Mouse (Mus musculus) lung, adult 2 months (tissue): ENCODE results near the gene Rgp1. TPM values are rescaled to one million over a fixed set of nuclear protein-coding genes. Genes with fewer than 3 reads are reported as not detected.

ENCODE experiments used
- DNase-seq: peaks from one replicate; pipeline ENCODE4 v3.0.0; 2022
- H3K4me1 ChIP-seq: fragments of 200-500 bp; 2 replicates; pipeline ENCODE4 v1.6.1; 2011; ENCODE audit warnings: low read length; ENCODE audit not compliant: control insufficient read depth, insufficient read depth
- H3K4me3 ChIP-seq: fragments of 200-500 bp; replicated peaks from 2 replicates; pipeline ENCODE3; 2011; ENCODE audit warnings: low read depth, mild to moderate bottlenecking, control low read depth, low read length; ENCODE audit errors: extremely low read depth
- CTCF ChIP-seq: fragments of 200-500 bp; IDR thresholded peaks from 2 replicates; pipeline ENCODE4 v1.5.1; 2011; ENCODE audit warnings: mild to moderate bottlenecking, low read length, control low read depth; ENCODE audit not compliant: insufficient read depth
- POLR2A ChIP-seq: fragments of 200-500 bp; IDR thresholded peaks from 2 replicates; pipeline ENCODE4 v1.6.1; 2011; ENCODE audit warnings: low read depth, mild to moderate bottlenecking, control low read depth, low read length, borderline replicate concordance; ENCODE audit errors: extremely low read depth
- WGBS: fragments of 180-500 bp; shearing (Covaris S2); methylation state at CpG from one replicate; pipeline ENCODE4 v1.1.7; 2018; 5-methylcytosine and 5-hydroxymethylcytosine counted together
- polyA plus RNA-seq: library from polyadenylated mRNA; depleted of rRNA; stranded (reverse); fragments of >200 nt; gene quantifications from 2 replicates; pipeline ENCODE4 v1.2.3, GENCODE M21; 2012

Rgp1 gene
- polyA plus RNA-seq, 1 experiment = 47.3 TPM

- no peak for DNase-seq
- Histone ChIP-seq H3K4me1 (peaks cover 13% of the 10 kb centered on the region), H3K4me3 (no peak overlapping the region)
- WGBS = 58% methylated on average over 6 of the region's 6 CpGs
- TF ChIP-seq POLR2A (no peak), CTCF (no peak)
Observed at GRCm38 (mm10) chr4:43579731-43580130, 1.2 kb downstream of the Rgp1 start.

- TF ChIP-seq POLR2A (no peak), CTCF (no peak)
- Histone ChIP-seq H3K4me3 (no peak overlapping the region), H3K4me1 (peaks cover 13% of the 10 kb centered on the region)
- 91% methylated on average over 5 of the region's 5 CpGs for WGBS
- no peak for DNase-seq
Observed at GRCm38 (mm10) chr4:43580721-43581120, 2.2 kb downstream of the Rgp1 start.

GRCm38 (mm10) chr4:43581381-43581780 lies 2.9 kb downstream of the Rgp1 start:
- no peak for DNase-seq
- TF ChIP-seq POLR2A (no peak), CTCF (no peak)
- 93% methylated on average over 12 of the region's 12 CpGs for WGBS
- Histone ChIP-seq H3K4me3 (no peak overlapping the region), H3K4me1 (peaks cover 13% of the 10 kb centered on the region)

- no peak overlapping the region for H3K4me3 ChIP-seq
- peaks cover 8% of the 10 kb centered on the region for H3K4me1 ChIP-seq
- DNase-seq = no peak
- 89% methylated on average over 5 of the region's 5 CpGs for WGBS
- TF ChIP-seq CTCF = no peak
- TF ChIP-seq POLR2A = no peak
Observed at GRCm38 (mm10) chr4:43582241-43582640, 3.7 kb downstream of the Rgp1 start.

- Histone ChIP-seq H3K4me3 (no peak overlapping the region), H3K4me1 (peaks cover 13% of the 10 kb centered on the region)
- WGBS = 77% methylated on average over 7 of the region's 7 CpGs
- TF ChIP-seq POLR2A = no peak
- no peak for TF ChIP-seq CTCF
- DNase-seq = no peak
Observed at GRCm38 (mm10) chr4:43583421-43583820, 4.9 kb downstream of the Rgp1 start.

- DNase-seq = no peak
- Histone ChIP-seq H3K4me3 (no peak within 1 kb of the TSS), H3K4me1 (peaks cover 13% of the 10 kb centered on the region)
- TF ChIP-seq POLR2A (no peak), CTCF (no peak)
- WGBS = 57% methylated on average over 12 of the region's 12 CpGs
Observed at GRCm38 (mm10) chr4:43584444-43585416, 6.2 kb downstream of the Rgp1 start, which contains the start of gene Msmp. Gene Msmp (minus strand): TSS chr4:43584494.

GRCm38 (mm10) chr4:43585682-43586081 lies 7.2 kb downstream of the Rgp1 start:
- no peak overlapping the region for H3K4me3 ChIP-seq
- 62% methylated on average over 10 of the region's 10 CpGs for WGBS

GRCm38 (mm10) chr4:43586411-43586810 lies 7.9 kb downstream of the Rgp1 start:
- TF ChIP-seq POLR2A (0 out of 2 replicates have a peak, but pooled peaks have one; percentile 24), CTCF (no peak)
- Histone ChIP-seq H3K4me3 (no peak overlapping the region), H3K4me1 (peaks cover 13% of the 10 kb centered on the region)
- no peak for DNase-seq
- WGBS = 56% methylated on average over 8 of the region's 8 CpGs

More at GRCm38 (mm10) chr4:43585682-43586081, 7.2 kb downstream of the Rgp1 start:
- TF ChIP-seq CTCF (no peak), POLR2A (no peak)
- no peak for DNase-seq
- peaks cover 13% of the 10 kb centered on the region for H3K4me1 ChIP-seq

- 23% methylated on average over 7 of the region's 7 CpGs for WGBS
- Histone ChIP-seq H3K4me1 (peaks cover 13% of the 10 kb centered on the region), H3K4me3 (no peak overlapping the region)
- no peak for DNase-seq
- TF ChIP-seq POLR2A (no peak), CTCF (no peak)
Observed at GRCm38 (mm10) chr4:43587681-43588080, 9.2 kb downstream of the Rgp1 start.

- no peak for DNase-seq
- 27% methylated on average over 5 of the region's 5 CpGs for WGBS
- Histone ChIP-seq H3K4me1 (peaks cover 7% of the 10 kb centered on the region; the same call in 1 of the 2 replicates), H3K4me3 (no peak overlapping the region)
- no peak for TF ChIP-seq POLR2A
- no peak for TF ChIP-seq CTCF
Observed at GRCm38 (mm10) chr4:43591543-43591942, 13.0 kb downstream of the Rgp1 start.
